Mouse (Mus musculus): ENCODE results near the gene Rhobtb3.

DNA sequence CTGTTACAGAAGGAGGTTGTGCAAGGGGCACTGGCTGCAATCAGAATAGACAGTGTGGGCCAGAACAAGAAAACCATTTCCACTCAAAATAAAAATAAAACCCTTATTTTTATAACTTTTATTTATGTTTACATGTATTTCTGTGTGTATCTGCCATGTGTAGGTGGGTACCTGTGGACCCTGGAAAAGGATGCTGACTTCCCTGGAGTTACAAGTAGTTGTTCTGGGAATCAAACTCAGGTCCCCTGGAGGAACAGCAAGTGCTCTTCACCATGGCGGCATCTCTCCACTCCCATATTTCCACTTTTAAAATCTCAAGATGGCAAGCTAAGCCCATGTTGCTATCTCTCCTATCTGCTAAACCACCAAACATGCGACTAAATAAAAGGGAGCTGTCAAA is 13.1 kb downstream of the Rhobtb3 start:
- TF ChIP-seq POLR2A (IDR thresholded peaks at IDR 0.05; ENCODE audit: control insufficient read depth, extremely low read depth, insufficient read depth, low read length, poor library complexity) (no peak), CTCF (IDR thresholded peaks at IDR 0.05; ENCODE audit: borderline replicate concordance, control insufficient read depth, extremely low read depth, insufficient read depth, low read length, poor library complexity) (no peak)

All from thymus, adult 2 months (tissue).